Mouse (Mus musculus) embryonic facial prominence, embryonic 14.5 days (tissue): ENCODE results near the gene Btbd1. TPM values are rescaled to one million over a fixed set of nuclear protein-coding genes. Genes with fewer than 3 reads are reported as not detected.

Experiments
- ATAC-seq: fragments of 200-750 bp; cut with Nextera tagmentation; 2 replicates; pipeline ENCODE4 v1.8.0; 2017; ENCODE audit warnings: low read depth, moderate number of reproducible peaks, moderate TSS enrichment
- DNase-seq: peaks from one replicate; pipeline ENCODE4 v3.0.0-alpha.2; 2015; ENCODE audit warnings: low spot score
- H3K27ac ChIP-seq: fragments of 300-500 bp; sonication (generic); replicated peaks from 2 replicates; pipeline ENCODE4 v1.5.1; 2014; ENCODE audit warnings: low read depth, mild to moderate bottlenecking, low read length, moderate library complexity
- H3K27me3 ChIP-seq: fragments of 300-500 bp; sonication (generic); replicated peaks from 2 replicates; pipeline ENCODE4 v1.6.1; 2014; ENCODE audit warnings: low read length; ENCODE audit not compliant: control insufficient read depth, insufficient read depth
- H3K36me3 ChIP-seq: fragments of 300-500 bp; sonication (generic); 2 replicates; pipeline ENCODE4 v1.6.1; 2014; ENCODE audit warnings: low read length, mixed read lengths; ENCODE audit not compliant: control insufficient read depth, insufficient read depth
- H3K4me1 ChIP-seq: fragments of 300-500 bp; sonication (generic); 2 replicates; pipeline ENCODE4 v1.6.1; 2014; ENCODE audit warnings: antibody characterized with exemption, low read length; ENCODE audit not compliant: control insufficient read depth, insufficient read depth
- H3K4me2 ChIP-seq: fragments of 300-500 bp; sonication (generic); 2 replicates; pipeline ENCODE4 v1.6.1; 2014; ENCODE audit warnings: low read depth, mild to moderate bottlenecking, low read length, moderate library complexity, mixed read lengths
- H3K4me3 ChIP-seq: fragments of 300-500 bp; sonication (generic); 2 replicates; pipeline ENCODE4 v1.5.1; 2014; ENCODE audit warnings: low read depth, mild to moderate bottlenecking, low read length
- H3K9ac ChIP-seq: fragments of 300-500 bp; sonication (generic); 2 replicates; pipeline ENCODE4 v1.6.1; 2014; ENCODE audit warnings: low read depth, mild to moderate bottlenecking, low read length, moderate library complexity, mixed read lengths
- H3K9me3 ChIP-seq: fragments of 300-500 bp; sonication (generic); 2 replicates; pipeline ENCODE4 v1.6.1; 2016; ENCODE audit warnings: low read length; ENCODE audit not compliant: control insufficient read depth
- WGBS: fragments of 180-500 bp; shearing (Covaris S2); extraction: QIAGEN DNeasy Blood & Tissue Kit; methylation state at CpG from one replicate; pipeline ENCODE4 v1.1.7; 2014; 5-methylcytosine and 5-hydroxymethylcytosine counted together
- polyA plus RNA-seq: library from polyadenylated mRNA; unstranded; fragments of >200 nt; fragmentation: Nextera tagmentation; extraction: Ambion mirVana; gene quantifications from 2 replicates; pipeline ENCODE4 v1.2.1, GENCODE M21; 2014

Btbd1 gene
- polyA plus RNA-seq, 1 experiment from 2014 or later, result 109 TPM

DNA sequence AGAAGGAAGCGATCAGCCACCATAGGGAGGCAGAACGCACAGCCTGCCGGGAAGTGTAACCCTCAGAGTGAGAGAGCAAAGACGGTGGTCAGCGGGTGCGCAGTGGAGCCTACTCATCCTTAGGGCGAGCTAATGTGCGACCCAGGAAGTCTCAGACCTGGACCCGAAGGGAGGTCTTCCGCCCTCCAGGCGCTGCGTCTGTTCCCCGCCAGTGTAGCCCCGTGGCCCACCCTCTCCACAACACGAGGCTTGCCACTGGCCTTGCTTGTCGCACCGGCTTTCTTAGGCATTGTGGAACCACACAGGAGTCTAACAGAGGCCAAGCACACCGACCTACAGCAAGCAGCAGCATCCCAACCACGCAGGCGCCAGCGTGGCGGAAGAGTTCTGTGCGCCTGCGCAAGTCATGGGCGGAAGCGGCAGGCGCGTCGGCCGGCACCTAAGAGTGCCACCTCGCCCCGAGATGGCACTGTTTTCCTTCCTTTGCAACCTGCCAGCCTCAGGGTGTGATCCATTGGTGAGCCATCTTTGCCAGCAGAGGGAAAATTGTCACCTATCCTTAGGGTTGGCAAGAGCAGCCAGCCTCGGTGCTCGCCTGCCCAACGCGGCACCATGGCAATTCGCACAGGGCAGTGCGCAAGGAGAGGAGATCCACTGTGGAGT, 40.0 kb downstream of the Btbd1 start, which contains the start of gene 3110040N11Rik:
TSS of gene 3110040N11Rik (minus strand) at position 384 of the 663 bp plus-strand sequence.
- peak within 1 kb of the TSS; percentile 68 for H3K4me3 ChIP-seq
- no peaks in the 10 kb centered on the region for H3K27me3 ChIP-seq
- H3K9ac ChIP-seq, result peak within 1 kb of the TSS; percentile 86
- peak within 1 kb of the TSS; percentile 82 for H3K4me2 ChIP-seq
- DNase-seq, result peak; percentile 95
- H3K36me3 ChIP-seq, result peaks cover 32% of the 10 kb centered on the region
- peak; percentile 95 for ATAC-seq
- WGBS, result 0% methylated on average over 24 of the region's 38 CpGs
- peak within 1 kb of the TSS; percentile 99 for H3K27ac ChIP-seq
- no peaks in the 10 kb centered on the region for H3K9me3 ChIP-seq
- peaks cover 4% of the 10 kb centered on the region; the same call in 1 of the 2 replicates for H3K4me1 ChIP-seq

GRCm38 (mm10) chr7:81788536-81788935, 40.7 kb downstream of the Btbd1 start:
- Histone ChIP-seq H3K9me3 (no peaks in the 10 kb centered on the region), H3K27me3 (no peaks in the 10 kb centered on the region), H3K27ac (peak overlapping the region; percentile 99), H3K4me1 (peaks cover 4% of the 10 kb centered on the region; the same call in 1 of the 2 replicates), H3K4me3 (peak overlapping the region; percentile 68), H3K36me3 (peaks cover 33% of the 10 kb centered on the region), H3K9ac (peak overlapping the region; percentile 86), H3K4me2 (peak overlapping the region; percentile 82)
- DNase-seq (no peak), ATAC-seq (no peak)
- WGBS, result 10% methylated on average over 5 of the region's 5 CpGs

GRCm38 (mm10) chr7:81777667-81778218, 51.5 kb downstream of the Btbd1 start:
- WGBS, result 65% methylated on average over 10 of the region's 10 CpGs

DNA sequence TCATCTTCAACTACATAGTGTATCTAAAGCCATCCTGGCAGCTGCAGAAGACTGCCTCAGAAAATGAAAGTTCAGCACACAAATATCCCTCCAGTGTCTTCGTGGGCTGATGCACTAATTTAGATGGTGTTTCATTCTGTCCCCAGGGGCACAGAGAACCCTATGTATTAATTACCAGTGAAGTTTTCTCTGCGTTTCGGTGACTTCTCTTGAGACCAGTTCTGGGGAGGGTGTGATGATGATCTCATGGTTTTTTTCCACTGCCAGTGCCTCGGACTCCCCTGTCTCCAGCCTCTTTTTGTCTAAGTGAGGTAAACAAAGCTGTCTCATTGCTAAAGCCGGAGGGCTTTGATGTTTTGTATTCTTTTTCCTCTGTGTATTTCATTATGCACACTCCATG, 53.9 kb downstream of the Btbd1 start:
- ATAC-seq (peak; percentile 41; the same call in 1 of the 2 replicates), DNase-seq (peak; percentile 45)
- 78% methylated on average over 5 of the region's 5 CpGs for WGBS
- H3K36me3 ChIP-seq, result peaks cover 14% of the 10 kb centered on the region
- H3K4me2 ChIP-seq, result no peak overlapping the region
- H3K9me3 ChIP-seq, result peaks cover under 1% of the 10 kb centered on the region; the same call in 1 of the 2 replicates
- H3K27me3 ChIP-seq, result no peaks in the 10 kb centered on the region
- no peak overlapping the region for H3K4me3 ChIP-seq
- H3K9ac ChIP-seq, result no peak overlapping the region
- no peak overlapping the region for H3K27ac ChIP-seq
- H3K4me1 ChIP-seq, result no peaks in the 10 kb centered on the region

More at GRCm38 (mm10) chr7:81777667-81778218, 51.5 kb downstream of the Btbd1 start:
- Histone ChIP-seq H3K27ac (no peak overlapping the region), H3K27me3 (no peaks in the 10 kb centered on the region), H3K4me1 (no peaks in the 10 kb centered on the region), H3K36me3 (peaks cover 38% of the 10 kb centered on the region), H3K4me2 (no peak overlapping the region), H3K4me3 (no peak overlapping the region), H3K9ac (no peak overlapping the region), H3K9me3 (peaks cover 8% of the 10 kb centered on the region; the same call in 1 of the 2 replicates)
- ATAC-seq (no peak), DNase-seq (no peak)

DNA sequence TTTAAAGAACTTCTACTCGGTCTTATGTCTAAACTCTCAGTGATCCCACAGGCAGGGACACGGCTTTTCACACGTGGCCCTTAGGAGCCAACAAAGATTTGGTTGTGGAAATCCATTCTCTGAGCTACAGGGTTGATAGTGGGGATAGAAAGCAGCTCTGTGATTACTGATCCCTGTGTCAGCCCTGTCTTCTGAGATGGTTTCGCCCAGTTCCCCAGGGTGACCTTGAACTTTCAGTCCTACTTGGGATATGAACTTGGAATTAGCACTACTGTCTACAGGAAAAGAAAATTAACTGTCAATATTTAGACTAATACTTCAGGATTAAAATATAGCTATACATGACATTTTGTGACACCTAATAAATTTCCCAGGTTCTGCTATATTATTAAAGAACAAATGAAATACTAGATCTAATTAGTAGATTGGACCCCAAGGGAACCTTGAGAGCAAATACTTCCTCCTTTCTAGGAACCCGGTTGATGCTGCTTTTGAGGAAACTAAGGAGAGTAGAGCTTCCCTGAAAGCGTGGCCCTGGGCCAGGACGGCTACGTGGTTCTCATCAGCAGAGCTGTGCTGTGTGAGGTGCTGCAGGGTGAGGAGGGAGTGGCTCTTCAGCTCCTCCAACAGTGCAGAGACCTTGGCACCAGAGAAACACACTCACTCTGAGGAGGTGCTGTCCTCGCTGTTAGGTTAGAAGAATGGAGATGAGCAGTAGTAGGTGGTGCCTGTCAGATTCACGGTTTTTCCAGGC, 56.3 kb downstream of the Btbd1 start:
- WGBS, result 70% methylated on average over 10 of the region's 10 CpGs

GRCm38 (mm10) chr7:81763110-81763845, 66.0 kb downstream of the Btbd1 start:
- peak; percentile 20 for DNase-seq
- H3K27ac ChIP-seq, result peak overlapping the region; percentile 86
- ATAC-seq, result peak; percentile 54; the same call in 1 of the 2 replicates
- H3K36me3 ChIP-seq, result no peaks in the 10 kb centered on the region
- H3K4me2 ChIP-seq, result peak overlapping the region; percentile 76
- H3K9me3 ChIP-seq, result no peaks in the 10 kb centered on the region
- no peaks in the 10 kb centered on the region for H3K27me3 ChIP-seq
- H3K4me3 ChIP-seq, result peak overlapping the region; percentile 79
- H3K4me1 ChIP-seq, result peaks cover 11% of the 10 kb centered on the region
- peak overlapping the region; percentile 91 for H3K9ac ChIP-seq
- WGBS, result 2% methylated on average over 49 of the region's 60 CpGs

More for the DNA sequence above, 56.3 kb downstream of the Btbd1 start:
- DNase-seq, result peak; percentile 22
- Histone ChIP-seq H3K9ac (no peak overlapping the region), H3K4me1 (no peaks in the 10 kb centered on the region), H3K9me3 (no peaks in the 10 kb centered on the region), H3K4me3 (no peak overlapping the region), H3K27me3 (no peaks in the 10 kb centered on the region), H3K4me2 (no peak overlapping the region), H3K36me3 (no peaks in the 10 kb centered on the region), H3K27ac (no peak overlapping the region)
- no peak for ATAC-seq

DNA sequence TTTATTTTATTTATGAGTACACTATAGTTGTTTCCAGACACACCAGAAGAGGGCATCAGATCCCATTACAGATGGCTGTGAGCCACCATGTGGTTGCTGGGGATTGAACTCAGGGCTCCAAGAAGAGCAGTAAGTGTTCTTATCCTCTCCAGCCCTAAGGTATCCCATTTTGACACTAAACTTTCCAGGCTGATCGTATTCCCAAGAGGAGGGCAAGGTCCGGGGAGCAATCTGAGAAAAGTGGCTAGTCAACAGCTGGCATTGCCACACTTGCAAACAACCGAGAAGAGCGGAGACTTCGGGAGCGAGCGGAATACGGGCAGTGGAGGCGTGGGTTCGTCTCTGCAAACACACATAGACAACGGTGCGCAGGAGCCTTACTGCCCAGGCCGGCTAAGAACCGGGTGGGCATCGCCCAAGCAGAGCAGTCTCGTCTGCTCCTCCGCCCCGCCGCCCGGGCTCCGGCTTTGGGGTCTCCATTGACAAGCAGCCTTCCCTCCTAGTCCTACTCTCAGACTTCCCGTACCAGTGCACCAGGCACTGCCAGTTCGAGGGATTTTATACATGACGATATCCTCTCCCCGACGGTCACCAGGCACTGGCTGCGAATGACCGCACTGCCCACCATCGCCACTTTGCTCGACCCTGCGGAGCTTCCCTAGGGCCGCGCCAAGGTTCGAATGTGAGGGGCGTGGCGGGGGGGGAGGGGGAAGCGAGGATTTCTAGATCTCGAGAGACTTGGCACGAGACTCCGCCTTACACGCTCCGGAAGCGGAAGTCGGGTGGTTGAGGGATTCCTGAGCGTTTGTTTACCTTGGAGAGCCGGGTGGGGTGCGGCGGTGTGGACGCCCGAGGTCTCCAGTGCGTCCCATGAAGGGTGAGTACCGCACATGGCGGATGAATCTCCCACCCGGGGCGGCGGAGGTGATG, 66.8 kb downstream of the Btbd1 start, which contains the start of gene Ramac:
TSS of gene Ramac (plus strand) at position 746 of the 930 bp plus-strand sequence.
- ATAC-seq, result peak; percentile 96
- Histone ChIP-seq H3K27me3 (no peaks in the 10 kb centered on the region), H3K9ac (peak within 1 kb of the TSS; percentile 91), H3K4me1 (peaks cover 11% of the 10 kb centered on the region), H3K4me2 (peak within 1 kb of the TSS; percentile 78), H3K9me3 (no peaks in the 10 kb centered on the region), H3K4me3 (peak within 1 kb of the TSS; percentile 79), H3K27ac (peak within 1 kb of the TSS; percentile 86), H3K36me3 (no peaks in the 10 kb centered on the region)
- WGBS, result under 1% methylated on average over 47 of the region's 56 CpGs
- DNase-seq, result peak; percentile 98
